Mouse (Mus musculus) urinary bladder, postnatal 25 days (tissue): ENCODE data around the gene Dscam.
A peak's percentile ranks its signal among the peaks of the same experiment; 100 is the strongest.

Experiments
- DNase-seq: peaks from one replicate; pipeline ENCODE4 v3.0.0; 2022; ENCODE audit warnings: low spot score

Gene Dscam

DNA sequence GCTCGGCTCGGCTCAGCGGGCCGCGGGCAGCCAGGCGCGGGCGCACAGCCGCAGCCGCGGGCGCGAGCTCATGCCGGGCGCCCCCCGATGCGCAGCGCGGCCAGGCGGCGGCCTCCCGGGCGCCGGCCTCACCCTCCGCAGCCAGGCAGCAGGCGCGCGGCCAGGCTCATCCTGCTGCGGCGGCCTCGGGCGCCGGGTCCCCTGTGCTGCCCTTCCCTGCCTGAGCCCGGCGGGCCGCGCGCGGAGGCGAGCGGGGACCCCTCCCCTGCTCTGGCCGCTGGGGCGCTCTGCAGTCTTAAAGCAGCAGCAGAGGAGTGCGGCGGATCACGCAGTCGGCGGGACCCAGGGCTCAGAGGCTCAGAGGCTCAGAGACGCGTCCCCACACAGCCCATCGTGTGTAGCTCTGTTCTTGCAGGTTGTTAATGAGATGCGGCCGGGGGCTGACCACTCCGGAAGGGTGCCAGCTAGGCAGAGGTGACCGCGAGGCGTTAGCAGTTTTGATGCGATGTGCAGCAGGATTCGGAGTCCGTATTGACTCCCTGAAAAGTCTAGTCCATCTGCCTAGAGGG, at the start of gene Dscam:
Dscam (minus strand) TSS at position 240 of the 569 bp plus-strand sequence.
- DNase-seq = no peak

DNA sequence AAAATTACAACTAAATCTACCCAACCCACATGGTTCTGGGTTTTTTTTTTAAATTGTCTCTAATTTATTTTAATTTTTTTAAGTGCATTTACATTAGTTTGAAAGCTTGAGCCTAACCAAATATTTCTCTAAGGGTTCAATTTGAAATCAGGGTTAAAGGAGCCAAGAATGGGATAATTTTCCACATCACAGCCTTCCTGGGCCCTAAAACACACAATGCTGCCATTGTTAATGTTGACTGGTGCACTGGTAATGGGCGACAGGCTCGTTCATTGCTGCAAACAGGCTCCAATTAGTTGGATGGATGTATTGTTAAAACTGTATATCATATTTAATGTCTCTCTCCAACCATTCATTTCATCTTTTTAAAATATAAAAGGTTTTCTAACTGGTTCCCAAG, 48.8 kb upstream of the Dscam start:
- no peak for DNase-seq

- no peak for DNase-seq
These were observed 39.4 kb upstream of the Dscam start for GRCm38 (mm10) chr16:97209997-97210396.

DNA sequence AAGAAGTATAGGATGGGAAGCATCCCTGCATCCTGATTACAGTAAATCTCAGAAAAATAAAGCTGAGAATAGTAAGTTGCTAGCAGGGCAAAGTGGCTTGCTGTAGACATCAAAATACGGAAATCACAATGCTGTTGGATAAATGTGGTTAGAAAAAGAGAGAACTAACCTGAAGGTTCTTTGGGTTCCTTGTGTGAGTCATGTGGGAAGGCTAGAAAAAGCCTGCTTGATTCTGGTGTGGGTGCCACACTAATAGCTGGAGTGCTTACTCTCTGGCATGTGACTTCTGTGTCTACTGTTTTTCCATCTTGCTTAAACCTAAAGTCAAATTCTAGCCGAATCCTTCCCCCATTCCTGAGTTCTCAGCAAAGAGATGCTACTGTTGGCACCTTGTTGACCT, 37.7 kb upstream of the Dscam start:
- no peak for DNase-seq

- no peak for DNase-seq
These were observed 33.5 kb upstream of the Dscam start for GRCm38 (mm10) chr16:97204090-97204489.

DNA sequence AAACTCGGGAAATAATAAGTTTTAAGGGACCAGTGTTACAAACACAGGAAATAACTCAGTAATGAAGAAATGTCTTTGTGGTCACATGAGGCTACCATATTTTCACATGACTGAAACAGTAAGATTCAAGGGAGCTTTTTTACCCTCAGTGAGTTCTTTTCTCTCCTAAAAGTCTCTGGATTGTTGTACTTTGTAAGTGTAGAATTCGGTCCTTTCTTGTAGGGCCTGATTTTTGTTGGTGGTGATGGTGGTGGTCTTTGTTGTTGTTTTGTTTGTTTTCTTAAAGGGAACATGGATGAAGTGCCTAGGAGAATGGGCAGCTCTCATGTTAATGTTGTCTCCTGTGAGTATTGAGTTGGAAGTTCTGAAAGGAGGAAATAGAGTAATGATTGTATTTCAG, 33.0 kb upstream of the Dscam start:
- DNase-seq = no peak

DNA sequence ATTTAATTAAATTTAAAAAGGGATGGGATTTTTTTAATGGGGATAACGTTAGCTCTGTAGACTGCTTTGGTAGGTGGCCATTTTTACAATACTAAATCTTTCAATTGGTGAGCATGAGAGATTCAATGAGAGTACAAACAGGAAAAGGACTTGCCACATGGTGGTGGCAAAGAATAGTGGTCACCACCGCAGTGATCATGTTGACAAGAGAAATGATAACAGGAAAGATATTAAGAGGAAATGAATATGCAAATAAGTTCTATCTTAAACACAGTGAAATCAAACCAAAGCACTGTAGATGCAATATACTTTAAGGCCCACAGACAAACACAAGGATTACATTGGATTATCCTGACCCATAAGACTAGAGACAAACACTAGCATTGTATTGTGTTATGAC, 24.1 kb upstream of the Dscam start:
- DNase-seq = no peak

DNA sequence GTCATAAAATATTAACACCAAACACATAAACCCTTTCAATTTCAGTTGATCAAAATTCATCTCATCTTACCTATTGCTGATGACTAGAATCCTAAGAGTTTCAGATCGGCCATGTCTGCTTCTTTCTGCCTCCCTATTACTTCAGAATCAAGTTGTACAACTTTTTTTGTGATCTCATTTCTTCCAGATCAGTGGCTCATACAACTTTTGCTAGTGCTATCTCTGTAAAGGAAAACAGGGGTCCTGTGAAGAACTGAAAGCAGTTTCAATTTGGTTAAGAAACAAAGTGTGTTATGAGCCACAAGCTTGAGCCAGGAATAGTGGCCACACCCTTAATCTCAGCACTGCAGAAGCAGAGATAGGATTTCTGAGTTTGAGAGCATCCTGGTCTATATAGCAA, 23.6 kb upstream of the Dscam start:
- DNase-seq = no peak

GRCm38 (mm10) chr16:97192296-97192695, 21.7 kb upstream of the Dscam start:
- DNase-seq = no peak

GRCm38 (mm10) chr16:97190604-97191003, 20.1 kb upstream of the Dscam start:
- DNase-seq = no peak

GRCm38 (mm10) chr16:97171500-97171899, 948 bp upstream of the Dscam start:
- DNase-seq = no peak

DNA sequence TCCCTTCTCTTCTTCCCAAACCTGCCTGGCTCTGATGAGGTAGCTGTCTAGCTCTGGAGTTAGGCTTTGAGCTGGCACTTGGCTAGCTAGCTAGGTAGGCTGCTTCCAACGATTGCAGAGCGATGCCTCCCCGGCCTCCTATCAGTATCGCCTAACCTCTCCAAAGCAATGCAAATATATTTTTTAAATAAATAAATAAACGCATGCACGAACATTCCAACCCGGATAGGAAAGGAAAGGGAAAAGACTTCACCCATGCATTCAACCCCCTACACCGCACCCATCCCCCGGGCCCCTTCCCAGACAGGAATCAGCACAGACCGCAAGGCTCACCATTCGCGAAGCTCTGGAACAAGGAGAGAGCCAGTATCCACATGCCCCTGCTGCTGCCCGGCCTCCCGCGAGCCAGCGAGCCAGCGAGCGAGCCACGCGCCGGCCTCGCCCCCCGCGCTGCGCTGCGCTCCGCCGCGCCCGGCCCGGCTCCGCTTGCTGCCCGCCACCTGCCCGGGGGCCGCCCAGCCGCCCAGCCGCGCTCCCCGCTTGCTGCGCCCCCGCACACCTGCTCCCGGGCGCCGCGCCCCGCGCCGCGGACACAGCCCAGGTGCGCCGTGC, 545 bp downstream of the Dscam start:
- DNase-seq = no peak

GRCm38 (mm10) chr16:97168614-97169013, 1.9 kb downstream of the Dscam start:
- DNase-seq = no peak

- DNase-seq = no peak
These were observed 2.5 kb downstream of the Dscam start for GRCm38 (mm10) chr16:97168030-97168429.

GRCm38 (mm10) chr16:97166166-97166565, 4.4 kb downstream of the Dscam start:
- DNase-seq = no peak

DNA sequence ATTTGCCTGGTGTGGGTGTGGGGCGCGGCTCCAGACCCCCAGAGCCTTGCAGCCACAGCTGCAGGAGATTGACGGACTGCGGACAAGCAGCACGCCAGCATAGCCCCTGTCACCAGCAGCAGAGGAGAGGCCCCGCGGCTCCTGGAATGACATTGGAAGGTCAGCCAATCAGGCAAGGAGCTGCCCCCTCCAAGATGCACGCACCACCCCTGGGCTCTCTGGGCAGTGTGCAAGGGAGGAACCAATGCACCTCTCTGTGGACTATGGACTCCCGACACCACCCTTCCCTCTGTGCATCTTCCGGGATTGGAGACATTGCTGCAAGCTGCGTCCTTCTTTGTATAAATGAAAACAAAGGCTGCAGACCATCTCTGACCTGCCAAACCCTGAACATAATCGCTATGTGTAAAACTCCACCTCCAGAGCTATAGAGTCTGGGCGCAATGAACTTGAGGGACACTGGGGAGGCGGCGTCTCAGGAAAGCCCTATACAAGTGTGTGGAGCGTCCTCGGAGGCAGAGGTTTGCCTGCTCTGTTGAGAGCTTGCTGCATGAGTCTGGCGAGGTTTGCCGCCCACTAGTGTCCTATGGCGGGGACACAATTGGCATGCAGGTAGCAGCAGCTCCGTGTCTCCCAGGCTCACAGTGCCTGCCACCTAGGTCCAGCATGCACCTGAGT, 5.0 kb downstream of the Dscam start:
- peak; percentile 24 for DNase-seq

- DNase-seq = no peak
These were observed 12.3 kb downstream of the Dscam start for GRCm38 (mm10) chr16:97158279-97158678.

DNA sequence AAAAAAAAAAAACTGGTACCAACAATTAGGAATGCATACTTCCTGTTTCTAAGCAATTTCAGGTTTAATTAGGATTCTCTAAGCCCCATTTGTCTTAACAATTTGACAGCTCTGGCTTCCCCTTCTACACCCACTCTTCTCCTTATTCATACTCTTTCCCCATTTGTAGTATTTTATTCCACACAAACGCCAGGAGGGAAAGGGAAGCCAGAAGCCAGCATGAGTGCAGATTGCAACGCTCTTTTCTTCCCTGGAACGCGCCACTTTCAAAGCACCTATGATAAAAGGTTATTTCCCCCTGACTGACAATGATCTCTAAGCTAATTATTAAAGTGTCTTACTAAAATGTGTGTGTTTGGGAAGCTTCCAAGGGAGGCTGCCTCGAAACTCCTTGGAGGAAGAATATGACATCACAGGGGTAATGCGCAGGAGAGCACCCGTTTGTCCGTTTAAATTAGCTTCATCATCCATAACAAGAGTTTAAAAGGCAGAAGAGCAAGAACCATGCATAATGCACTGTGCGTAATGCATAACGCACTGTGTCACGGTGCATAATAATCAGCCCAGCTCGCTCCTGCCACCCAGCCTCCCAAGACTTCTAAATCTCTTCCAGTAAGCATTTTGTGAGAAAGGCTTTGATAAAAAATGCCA, 25.9 kb downstream of the Dscam start:
- DNase-seq = no peak

- DNase-seq = no peak
These were observed 28.6 kb downstream of the Dscam start for GRCm38 (mm10) chr16:97141943-97142342.

GRCm38 (mm10) chr16:97135003-97135827, 35.3 kb downstream of the Dscam start:
- no peak for DNase-seq

GRCm38 (mm10) chr16:97127296-97127695, 43.3 kb downstream of the Dscam start:
- no peak for DNase-seq

- no peak for DNase-seq
These were observed 60.5 kb downstream of the Dscam start for GRCm38 (mm10) chr16:97110028-97110427.
